8 mouse cellular contexts compared by ENCODE assay signal in the genomic region with DNA sequence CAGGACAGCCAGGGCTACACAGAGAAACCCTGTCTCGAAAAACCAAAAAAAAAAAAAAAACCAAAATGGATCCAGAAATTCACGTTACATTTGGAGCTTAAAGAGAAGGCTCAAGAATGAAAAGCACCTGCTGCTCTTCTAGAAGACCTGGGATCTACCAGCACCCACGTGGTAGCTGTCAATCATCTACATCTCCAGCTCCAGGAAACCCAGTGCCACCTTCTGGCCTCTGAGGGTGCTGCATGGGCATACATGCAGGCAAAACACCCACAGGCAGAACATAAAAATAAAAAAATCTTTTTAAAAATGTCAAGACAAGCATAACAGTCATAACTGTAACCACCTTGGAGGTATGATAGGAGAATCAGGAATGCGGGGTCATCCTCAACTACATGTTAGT. TPM values are rescaled to one million over a fixed set of nuclear protein-coding genes. Genes with fewer than 3 reads are reported as not detected.
DNase-seq lines count a peak whose midpoint lies in the region; ATAC-seq and TF ChIP-seq lines count a peak whose summit lies in the region.

No protein-coding gene starts in this region.

- H3K4me3 ChIP-seq in kidney, embryonic 16.5 days (ENCODE audit: low read length) = no peak overlapping the region

- H3K9me3 ChIP-seq in kidney, embryonic 16.5 days (ENCODE audit: low read length) = no peaks in the 10 kb centered on the region

- TF ChIP-seq CTCF in Patski (IDR thresholded peaks at IDR 0.05) = peak; percentile 61

- in situ Hi-C loops in Patski (cut with MboI; ENCODE audit: low pct_unique_long_range_greater_than_20kb) = loop anchor here (10.0 kb wide), 1 partner anchor 63 kb away; no protein-coding TSS in a partner anchor

- no peak overlapping the region for H3K9ac ChIP-seq in kidney, embryonic 16.5 days (replicated peaks; ENCODE audit: low read length)

- POLR2A ChIA-PET in Patski (lab: Charles Lee) = interaction anchor here (0.6 to 0.7 kb wide), 3 partner anchors 49 to 161 kb away, joined by 3 read pairs; no protein-coding TSS in a partner anchor

- CTCF ChIA-PET in Patski (lab: Charles Lee) = interaction anchor here (1.9 to 6.6 kb wide), 2 partner anchors 11 to 63 kb away, joined by 5 to 67 read pairs; no protein-coding TSS in a partner anchor

- H3K4me1 ChIP-seq in kidney, embryonic 16.5 days (ENCODE audit: insufficient read depth, low read length) = peaks cover 20% of the 10 kb centered on the region

- H3K36me3 ChIP-seq in kidney, embryonic 16.5 days (ENCODE audit: insufficient read depth, low read length) = no peaks in the 10 kb centered on the region

- H3K27me3 ChIP-seq in kidney, embryonic 16.5 days (ENCODE audit: insufficient read depth, low read length) = no peaks in the 10 kb centered on the region
- no peaks in the 10 kb centered on the region for H3K27me3 ChIP-seq in Patski

- DNase-seq in kidney, adult 18-20 months = peak; percentile 78
- DNase-seq in CD4-positive, CD25-positive, alpha-beta regulatory T cell, adult 2 months (ENCODE audit: low read depth, low spot score) = peak; percentile 83
- no peak for DNase-seq in Patski (ENCODE audit: low read depth, low spot score)
- DNase-seq in kidney, adult 9 months = peak; percentile 91
- peak; percentile 80 for DNase-seq in thymus, postnatal 25 days
- DNase-seq in heart, adult 11 months = no peak

- H3K27ac ChIP-seq in kidney, embryonic 16.5 days (ENCODE audit: low read length) = no peak overlapping the region

- ATAC-seq in kidney, embryonic 16.5 days (ENCODE audit: low FRiP score, low TSS enrichment) = no peak
- no peak for ATAC-seq in Patski
- ATAC-seq in megakaryocyte progenitor cell, adult 5-6 weeks (replicated peaks; ENCODE audit: poor library complexity) = peak; percentile 76

- 58% methylated on average over 4 of the region's 4 CpGs for WGBS in kidney, embryonic 16.5 days

- no peak overlapping the region for H3K4me2 ChIP-seq in kidney, embryonic 16.5 days (replicated peaks; ENCODE audit: low read depth, low read length)

RNA-seq across cellular contexts. Expression of gene Ttpal, which starts 4.5 kb away (rescaled TPM):
- polyA plus RNA-seq in kidney, embryonic 16.5 days (2015; fragmentation: Nextera tagmentation; extraction: Ambion mirVana) = 34.0 and 35.7 TPM in 2 replicates
- 19.4 TPM for polyA plus RNA-seq in Patski (2021)
- 13.7 and 20.7 TPM in 2 replicates for total RNA-seq in megakaryocyte progenitor cell, adult 5-6 weeks (2015)
- total RNA-seq in megakaryocyte progenitor cell, adult 5-6 weeks (2017) = 12.4 and 12.7 TPM in 2 replicates

RNA-seq across cellular contexts. Expression of gene Serinc3, which starts 47.3 kb away (rescaled TPM):
- 48.9 and 50.1 TPM in 2 replicates for polyA plus RNA-seq in kidney, embryonic 16.5 days (2015; fragmentation: Nextera tagmentation; extraction: Ambion mirVana)
- polyA plus RNA-seq in Patski (2021) = 238 TPM
- total RNA-seq in megakaryocyte progenitor cell, adult 5-6 weeks (2015) = 641 and 693 TPM in 2 replicates
- 470 and 502 TPM in 2 replicates for total RNA-seq in megakaryocyte progenitor cell, adult 5-6 weeks (2017)

Comparison
In these comparisons a context has a peak if more than half of its experiments do, and no peak if none do; other contexts are left out.
1. DNase-seq: peak in kidney, adult 18-20 months (single experiment), CD4-positive, CD25-positive, alpha-beta regulatory T cell, adult 2 months (single experiment), kidney, adult 9 months (single experiment) and thymus, postnatal 25 days (single experiment); none in Patski (single experiment) and heart, adult 11 months (single experiment).